Mouse (Mus musculus) Muller cell, postnatal 12 days (primary cell): Measurements from ENCODE around the gene Hhat.

ENCODE experiments used
- DNase-seq: peaks from one replicate; pipeline ENCODE4 v3.0.0-alpha.2; 2015; ENCODE audit errors: inconsistent ontology term

Gene Hhat

DNA sequence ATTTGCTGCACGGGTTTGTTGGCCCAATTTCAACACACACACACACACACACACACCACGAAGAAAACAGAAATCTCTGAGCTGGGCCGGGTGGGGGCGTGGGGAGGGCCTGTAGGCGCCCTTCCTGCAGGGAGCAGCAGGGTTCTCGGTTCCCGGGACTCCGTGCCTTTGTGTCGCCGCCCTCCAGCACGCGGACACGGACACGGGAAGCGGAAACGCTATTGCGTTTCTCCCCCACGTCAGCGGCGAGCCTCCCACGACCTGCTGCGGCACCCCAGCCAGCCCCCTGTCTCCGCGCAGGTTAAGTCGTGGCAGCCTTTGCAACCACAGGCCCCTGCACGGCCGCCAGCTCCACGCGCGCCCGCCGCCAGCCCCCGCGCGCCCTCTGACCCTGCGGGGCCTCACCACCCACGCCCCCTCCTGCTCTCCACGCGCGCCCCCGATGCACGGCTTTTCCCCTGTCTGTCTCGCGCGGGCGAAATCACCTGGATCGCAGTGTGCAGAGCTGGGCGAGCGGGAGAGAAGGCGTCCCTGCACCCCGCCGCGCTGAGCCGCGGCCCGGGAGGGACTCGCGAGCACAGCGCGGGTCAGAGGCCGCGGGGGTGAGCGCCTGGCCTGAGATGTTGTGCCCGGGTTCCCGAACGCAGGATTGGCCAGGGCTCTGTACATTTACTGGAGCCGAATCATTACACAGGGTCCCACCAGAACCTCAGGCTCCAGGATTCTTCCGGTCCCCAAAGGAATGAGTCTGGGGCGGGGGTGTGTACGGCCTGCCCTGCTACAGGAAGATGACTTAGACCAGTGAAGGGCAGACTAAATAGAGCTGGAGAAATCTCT is at the start of gene Hhat:
Gene Hhat, minus strand, starts transcription at position 729 of the 837 bp plus-strand sequence.
- peak; percentile 53 for DNase-seq

- DNase-seq: no peak
Observed at GRCm38 (mm10) chr1:192818334-192818733, 47.3 kb upstream of the Hhat start.

GRCm38 (mm10) chr1:192815789-192816188 is 44.8 kb upstream of the Hhat start:
- DNase-seq: no peak

DNA sequence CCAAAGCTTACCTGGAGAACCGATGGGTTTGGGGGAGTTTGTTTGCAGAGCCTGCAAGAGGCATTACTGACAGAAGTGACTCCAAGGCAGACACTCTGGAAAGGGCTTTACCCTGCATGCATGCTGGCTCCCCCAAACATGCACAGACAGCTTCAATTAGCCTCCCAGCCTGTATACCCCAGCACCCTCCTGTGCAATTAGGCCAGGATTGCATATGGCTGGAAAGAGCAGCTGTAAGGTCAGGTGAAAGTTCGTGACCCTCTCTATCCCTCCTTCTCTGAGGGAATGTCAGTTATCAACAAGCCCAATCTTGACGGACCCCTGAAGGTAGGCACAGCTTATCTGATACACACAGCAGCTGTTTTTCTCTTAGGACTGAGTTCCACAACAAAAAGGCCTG is 43.7 kb upstream of the Hhat start:
- DNase-seq: no peak

- DNase-seq: no peak
Observed at GRCm38 (mm10) chr1:192812758-192813157, 41.7 kb upstream of the Hhat start.

DNA sequence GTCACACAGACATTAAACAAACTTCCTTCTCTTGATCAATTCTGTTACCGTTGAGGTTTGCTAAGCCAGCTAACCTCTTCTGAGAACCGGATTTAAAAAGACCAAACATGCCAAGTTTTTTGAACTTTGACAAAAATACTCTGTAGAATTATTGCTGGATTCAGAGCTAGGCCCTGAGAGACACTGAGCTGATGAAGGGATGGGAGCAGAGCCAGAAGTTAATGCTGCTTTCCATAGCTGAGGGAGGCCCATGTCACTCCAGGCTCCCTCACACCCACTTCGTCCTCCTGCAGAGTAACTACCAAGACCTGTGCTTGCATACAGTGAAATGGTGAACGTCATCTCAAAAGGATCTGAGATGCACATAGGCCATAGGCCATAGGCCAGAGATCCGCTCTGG is 41.3 kb upstream of the Hhat start:
- no peak for DNase-seq

DNA sequence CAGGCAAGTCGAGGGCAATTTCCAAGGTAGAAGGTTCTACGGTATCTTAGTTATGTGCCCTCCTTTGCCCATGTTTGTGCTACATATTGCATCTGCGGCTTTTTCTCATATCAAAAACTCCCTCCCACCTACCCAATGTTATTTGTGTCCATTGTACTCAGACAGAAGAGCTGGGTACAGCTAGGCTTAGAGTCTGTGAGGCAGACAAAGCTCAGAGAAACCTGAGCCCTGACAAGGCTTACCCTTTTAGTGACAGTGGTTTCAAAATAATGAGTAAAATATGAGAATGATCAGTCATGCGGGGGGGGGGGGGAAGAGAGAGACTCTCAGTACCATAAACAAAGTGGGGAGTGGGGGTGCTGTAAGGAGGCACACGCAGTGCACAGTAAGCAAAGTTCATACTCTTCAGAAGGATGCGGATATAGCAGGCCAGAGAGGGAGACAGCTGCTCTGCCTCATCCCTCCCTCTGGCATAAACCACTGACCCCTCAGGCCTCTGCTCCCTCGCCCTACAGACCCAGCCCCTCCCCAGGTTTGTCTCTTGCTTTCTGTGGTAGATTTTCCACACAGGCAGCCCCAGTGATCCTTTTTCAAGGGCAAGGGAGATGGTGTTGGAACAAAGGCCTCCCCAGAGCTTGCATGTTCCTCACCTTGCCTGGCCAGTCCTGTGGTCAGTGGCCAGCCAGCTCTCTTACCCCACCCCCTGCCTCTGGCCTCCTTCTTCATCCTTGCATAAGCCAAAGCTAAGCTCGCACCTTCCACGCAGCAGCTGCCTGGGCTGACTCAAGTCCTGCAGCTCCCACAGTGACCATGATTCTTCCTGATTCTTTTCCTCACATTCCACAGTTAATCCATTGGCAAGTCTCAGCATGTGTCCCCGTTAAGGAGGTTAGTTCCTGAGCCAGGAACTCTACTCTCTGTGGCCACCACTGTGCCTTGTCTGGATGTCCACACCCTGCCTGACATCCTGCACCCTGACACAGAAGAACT is 35.4 kb upstream of the Hhat start:
- DNase-seq: peak; percentile 36

DNA sequence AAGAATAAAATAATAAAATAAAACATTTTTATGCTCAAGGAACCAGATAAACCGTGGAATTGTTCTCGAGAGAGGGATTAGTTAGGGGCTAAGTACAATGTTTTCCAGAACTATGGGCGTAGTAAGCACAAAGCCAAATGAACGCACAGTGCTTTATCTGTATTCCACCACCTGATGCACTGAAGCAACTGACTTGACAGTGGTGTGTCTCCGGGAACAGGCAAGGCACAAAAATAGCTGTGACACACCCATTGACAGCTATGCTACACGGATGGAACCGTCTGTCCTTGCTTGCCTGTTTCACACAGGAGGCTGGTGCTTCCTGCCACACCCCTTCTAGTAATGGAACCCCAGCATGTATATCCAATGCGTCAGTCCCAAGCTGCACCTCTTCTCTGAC is 29.3 kb upstream of the Hhat start:
- DNase-seq: no peak

GRCm38 (mm10) chr1:192799165-192799991 is 28.4 kb upstream of the Hhat start:
- no peak for DNase-seq

DNA sequence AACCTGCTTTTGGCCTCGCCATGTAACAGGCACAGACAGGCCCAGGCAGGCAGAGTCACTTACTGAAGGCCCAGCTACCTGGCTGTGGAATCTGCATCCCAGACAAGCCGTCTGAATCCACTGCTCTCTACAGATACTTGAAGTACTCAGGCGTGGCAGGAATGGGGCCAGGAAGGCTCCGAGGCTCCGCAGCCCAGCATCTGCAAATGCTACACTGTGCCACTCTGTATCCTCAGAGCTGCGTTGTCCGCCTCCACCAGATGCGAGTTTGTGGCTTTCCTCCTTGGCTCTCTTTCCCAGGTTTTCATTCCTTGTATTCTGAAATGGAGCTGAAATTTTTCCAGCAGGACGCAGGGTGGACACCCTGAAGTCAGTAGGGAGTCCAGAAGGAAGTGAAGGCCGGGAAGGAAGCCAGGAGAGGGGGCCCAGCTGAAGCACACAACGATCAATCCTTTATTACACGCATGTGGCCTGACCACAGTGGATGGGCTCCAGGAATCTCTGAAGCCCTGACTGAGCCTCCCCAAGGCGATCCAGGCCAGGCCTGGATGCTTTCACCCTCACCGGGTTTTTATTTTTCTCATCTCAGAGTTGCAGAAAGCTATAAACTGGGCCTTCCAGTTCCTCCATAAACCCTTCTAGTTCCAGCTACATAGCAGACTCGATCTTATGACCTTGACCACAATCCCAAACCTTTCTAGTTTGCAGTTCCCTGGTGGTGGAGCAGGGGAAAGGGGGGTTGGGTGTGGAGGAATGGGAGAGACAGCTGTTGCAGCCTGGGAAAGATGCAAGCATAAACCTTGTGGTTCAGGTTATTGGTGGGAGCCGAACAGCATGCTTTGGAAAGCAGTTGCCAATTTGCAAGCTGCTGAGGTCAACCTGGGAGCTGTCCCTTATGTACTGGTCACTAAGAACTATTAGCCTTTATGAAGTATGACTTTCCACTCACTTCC is 27.5 kb upstream of the Hhat start:
- DNase-seq: no peak

- no peak for DNase-seq
Observed at GRCm38 (mm10) chr1:192797011-192797274, 25.9 kb upstream of the Hhat start.

DNA sequence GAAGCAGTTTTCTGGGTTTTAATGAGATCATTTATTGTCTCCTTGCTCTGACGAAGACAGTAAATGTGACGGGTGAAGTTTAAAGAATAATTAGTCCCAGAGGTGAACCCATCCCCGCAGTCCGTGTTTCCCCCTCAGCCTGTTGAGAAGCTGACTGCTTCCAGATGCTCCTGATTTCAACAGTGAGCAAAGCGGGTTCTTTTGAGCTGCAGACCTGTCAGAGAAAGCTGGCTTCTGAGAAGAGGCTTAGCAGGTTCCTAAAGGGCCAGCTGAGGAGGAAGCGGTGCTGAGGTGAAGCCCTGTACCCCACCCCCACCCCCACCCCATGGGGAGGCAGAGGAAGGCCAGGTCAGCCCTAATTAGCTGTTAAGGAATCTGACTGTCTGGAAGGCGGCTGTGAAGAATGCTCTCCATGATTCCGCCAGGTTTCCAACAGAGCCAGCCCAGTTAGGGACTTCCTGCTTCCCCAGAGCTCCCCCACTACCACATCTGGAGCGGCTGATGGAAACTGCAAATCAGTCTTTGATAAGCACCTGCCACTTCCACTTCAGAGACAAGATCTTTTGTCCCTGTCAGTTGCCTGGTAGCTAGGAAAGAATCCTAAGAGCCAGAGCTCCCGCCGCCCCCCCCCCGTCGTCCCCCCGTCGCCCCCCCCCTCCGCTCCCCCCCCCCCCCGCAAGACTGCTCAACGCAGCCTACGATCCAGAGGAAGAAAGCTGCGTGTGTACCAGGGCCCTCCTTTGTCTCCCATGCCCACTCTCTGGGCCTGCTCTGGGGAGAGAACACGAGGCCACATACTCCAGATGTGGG is 25.4 kb upstream of the Hhat start:
- DNase-seq: no peak

DNA sequence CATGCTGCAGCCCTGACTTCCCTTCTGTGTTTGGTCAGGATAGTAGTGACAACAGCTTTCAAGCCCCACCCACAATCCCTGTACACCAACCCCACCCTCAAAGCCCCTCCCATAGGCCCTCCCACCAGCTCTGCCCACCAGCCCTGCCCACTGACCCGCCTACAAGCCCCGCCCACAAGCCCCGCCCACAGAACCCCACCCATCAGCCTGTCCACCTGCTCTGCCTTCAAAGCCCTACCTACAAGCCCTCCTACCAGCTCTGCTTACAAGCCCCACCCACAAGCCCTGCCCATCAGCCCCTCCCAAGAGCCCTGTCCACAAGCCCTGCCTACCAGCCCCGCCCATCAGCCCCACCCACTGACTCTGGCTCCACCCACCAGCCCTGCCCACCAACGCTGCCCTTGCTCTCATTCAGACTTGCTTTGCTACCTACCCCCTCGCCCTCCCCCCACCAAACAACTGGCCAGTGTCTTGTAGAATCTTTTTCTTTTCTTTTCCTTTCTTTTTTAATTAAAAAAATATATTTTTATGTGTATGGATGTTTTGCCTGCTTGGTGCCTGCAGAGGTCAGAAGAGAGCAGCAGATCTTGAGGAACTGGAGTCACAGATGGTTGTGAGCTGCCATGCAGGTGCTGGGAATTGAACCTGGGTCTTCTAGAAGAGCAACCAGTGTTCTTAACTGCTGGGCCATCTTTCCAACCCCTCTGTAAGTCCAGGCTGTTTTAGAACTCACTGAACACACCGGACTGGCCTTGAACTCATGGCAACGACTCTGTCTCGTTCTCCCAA is 24.1 kb upstream of the Hhat start:
- DNase-seq: no peak

DNA sequence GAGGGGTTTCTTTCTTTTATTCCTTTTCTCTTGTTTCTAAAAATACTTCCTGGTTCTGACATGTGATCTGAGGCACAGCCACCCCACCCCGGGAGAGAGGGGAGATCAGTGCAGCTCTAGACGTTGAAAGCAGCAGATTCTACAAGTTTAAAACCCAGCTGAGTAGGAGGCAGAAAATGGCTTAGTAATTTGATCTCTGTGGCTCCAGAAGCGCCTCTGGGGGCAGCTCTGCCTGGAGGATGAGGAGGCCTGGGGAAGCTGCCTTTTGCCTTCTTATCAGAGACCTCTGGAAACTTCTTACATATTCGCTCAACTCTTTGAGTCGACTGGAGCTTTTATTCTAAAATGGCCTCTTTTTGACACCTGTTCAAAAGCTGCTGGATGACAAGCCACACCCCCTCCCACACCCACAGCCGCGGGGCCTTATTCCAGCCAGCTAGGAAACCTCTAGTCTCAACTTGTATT is 20.9 kb upstream of the Hhat start:
- no peak for DNase-seq

- no peak for DNase-seq
Observed at GRCm38 (mm10) chr1:192790442-192790841, 19.4 kb upstream of the Hhat start.

DNA sequence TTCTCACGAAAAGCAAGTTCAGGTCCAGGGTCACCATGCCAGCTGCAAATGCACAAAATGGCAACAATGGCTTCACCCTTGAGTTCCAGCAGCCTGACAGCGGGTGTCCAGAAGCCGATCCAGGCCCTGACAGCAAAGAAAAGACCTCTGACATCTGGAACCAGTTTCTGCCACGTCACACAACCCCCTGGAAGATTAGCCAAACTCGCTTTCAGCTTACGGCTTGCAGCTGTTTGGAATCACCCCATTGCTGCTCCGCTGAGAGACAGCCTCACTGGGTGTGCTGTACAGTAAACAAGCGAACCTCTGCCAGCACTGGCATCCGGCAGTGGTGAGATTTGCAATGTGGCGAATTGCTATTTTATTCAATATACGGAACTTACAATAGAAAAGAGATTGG is 18.8 kb upstream of the Hhat start:
- DNase-seq: no peak

GRCm38 (mm10) chr1:192789111-192789522 is 18.1 kb upstream of the Hhat start:
- DNase-seq: no peak

- peak; percentile 55 for DNase-seq
Observed at GRCm38 (mm10) chr1:192786194-192786593, 15.2 kb upstream of the Hhat start.
